Mouse (Mus musculus) midbrain, postnatal 0 days (tissue): ENCODE data around the gene Inhba. TPM values are rescaled to one million over a fixed set of nuclear protein-coding genes. Genes with fewer than 3 reads are reported as not detected.

Experiments
- ATAC-seq: fragments of 200-750 bp; cut with Nextera tagmentation; 2 replicates; pipeline ENCODE4 v1.8.0; 2017; ENCODE audit warnings: moderate number of reproducible peaks, mild to moderate bottlenecking, moderate TSS enrichment, moderate library complexity; ENCODE audit not compliant: low FRiP score
- DNase-seq: peaks from one replicate; pipeline ENCODE4 v3.0.0-alpha.2; 2015; ENCODE audit warnings: low spot score
- H3K27ac ChIP-seq: fragments of 300-500 bp; sonication (generic); 2 replicates; pipeline ENCODE4 v1.5.1; 2014; ENCODE audit warnings: low read depth, mild to moderate bottlenecking, low read length, mixed read lengths
- H3K27me3 ChIP-seq: fragments of 300-500 bp; sonication (generic); 2 replicates; pipeline ENCODE4 v1.6.1; 2014; ENCODE audit warnings: low read length, control low read depth, mixed read lengths; ENCODE audit not compliant: insufficient read depth
- H3K36me3 ChIP-seq: fragments of 300-500 bp; sonication (generic); 2 replicates; pipeline ENCODE4 v1.6.1; 2014; ENCODE audit warnings: low read length, control low read depth, mixed read lengths; ENCODE audit not compliant: insufficient read depth
- H3K4me1 ChIP-seq: fragments of 300-500 bp; sonication (generic); 2 replicates; pipeline ENCODE4 v1.6.1; 2014; ENCODE audit warnings: mild to moderate bottlenecking, control low read depth, antibody characterized with exemption, low read length, mixed read lengths; ENCODE audit not compliant: insufficient read depth
- H3K4me2 ChIP-seq: fragments of 300-500 bp; sonication (generic); 2 replicates; pipeline ENCODE4 v1.6.1; 2014; ENCODE audit warnings: low read depth, mild to moderate bottlenecking, low read length, mixed read lengths; ENCODE audit not compliant: poor library complexity, severe bottlenecking
- H3K4me3 ChIP-seq: fragments of 300-500 bp; sonication (generic); 2 replicates; pipeline ENCODE4 v1.5.1; 2014; ENCODE audit warnings: low read depth, mild to moderate bottlenecking, low read length, moderate library complexity
- H3K9ac ChIP-seq: fragments of 300-500 bp; sonication (generic); replicated peaks from 2 replicates; pipeline ENCODE4 v1.6.1; 2014; ENCODE audit warnings: mild to moderate bottlenecking, low read length, moderate library complexity, mixed read lengths; ENCODE audit not compliant: poor library complexity, severe bottlenecking
- H3K9me3 ChIP-seq: fragments of 300-500 bp; sonication (generic); 2 replicates; pipeline ENCODE4 v1.6.1; 2016; ENCODE audit warnings: low read length, control low read depth
- CTCF ChIP-seq: IDR thresholded peaks from 2 replicates; pipeline ENCODE4 v1.5.1; 2016; ENCODE audit warnings: antibody characterized with exemption, mild to moderate bottlenecking
- WGBS: fragments of 180-500 bp; shearing (Covaris S2); extraction: QIAGEN DNeasy Blood & Tissue Kit; methylation state at CpG from one replicate; pipeline ENCODE4 v1.1.7; 2014; 5-methylcytosine and 5-hydroxymethylcytosine counted together
- polyA plus RNA-seq: library from polyadenylated mRNA; unstranded; fragments of >200 nt; fragmentation: Nextera tagmentation; extraction: Ambion mirVana; gene quantifications from 2 replicates; pipeline ENCODE4 v1.2.1, GENCODE M21; 2015
- total RNA-seq: library from RNA; depleted of rRNA; stranded (reverse); fragments of >200 nt; gene quantifications from 2 replicates; pipeline ENCODE4 v1.2.3, GENCODE M21; 2014

The Inhba gene
- total and polyA plus RNA-seq, 2 experiments from 2014 or later = 0.88 to 2.0 TPM

GRCm38 (mm10) chr13:16032425-16032824 is 20.8 kb downstream of the Inhba start:
- Histone ChIP-seq H3K27me3 (no peaks in the 10 kb centered on the region), H3K9ac (no peak overlapping the region), H3K4me1 (no peaks in the 10 kb centered on the region), H3K4me3 (no peak overlapping the region), H3K36me3 (no peaks in the 10 kb centered on the region), H3K27ac (no peak overlapping the region), H3K9me3 (no peaks in the 10 kb centered on the region), H3K4me2 (no peak overlapping the region)
- ATAC-seq (no peak), DNase-seq (no peak)
- no peak for TF ChIP-seq CTCF

GRCm38 (mm10) chr13:16032935-16033592 is 21.4 kb downstream of the Inhba start:
- DNase-seq (no peak), ATAC-seq (no peak)
- no peaks in the 10 kb centered on the region for H3K36me3 ChIP-seq
- no peak for TF ChIP-seq CTCF
- H3K4me2 ChIP-seq = no peak overlapping the region
- H3K9me3 ChIP-seq = no peaks in the 10 kb centered on the region
- no peaks in the 10 kb centered on the region for H3K4me1 ChIP-seq
- no peak overlapping the region for H3K9ac ChIP-seq
- H3K27me3 ChIP-seq = no peaks in the 10 kb centered on the region
- WGBS = 31% methylated on average over 6 of the region's 6 CpGs
- no peak overlapping the region for H3K27ac ChIP-seq
- no peak overlapping the region for H3K4me3 ChIP-seq

- H3K4me3 ChIP-seq = no peak overlapping the region
- WGBS = 87% methylated on average over 2 of the region's 2 CpGs
- H3K4me2 ChIP-seq = no peak overlapping the region
- H3K9ac ChIP-seq = no peak overlapping the region
- no peak for ATAC-seq
- no peak for TF ChIP-seq CTCF
- H3K27me3 ChIP-seq = no peaks in the 10 kb centered on the region
- no peak overlapping the region for H3K27ac ChIP-seq
- no peaks in the 10 kb centered on the region for H3K36me3 ChIP-seq
- H3K9me3 ChIP-seq = no peaks in the 10 kb centered on the region
- no peak for DNase-seq
- no peaks in the 10 kb centered on the region for H3K4me1 ChIP-seq
Observed at GRCm38 (mm10) chr13:16069079-16069478, 57.4 kb downstream of the Inhba start.

GRCm38 (mm10) chr13:16077276-16077675 is 65.6 kb downstream of the Inhba start:
- DNase-seq (no peak), ATAC-seq (no peak)
- WGBS = 83% methylated on average over 5 of the region's 5 CpGs

GRCm38 (mm10) chr13:16078216-16078731 is 66.6 kb downstream of the Inhba start:
- H3K9me3 ChIP-seq = no peaks in the 10 kb centered on the region
- H3K9ac ChIP-seq = no peak overlapping the region
- DNase-seq (no peak), ATAC-seq (no peak)
- WGBS = 77% methylated on average over 7 of the region's 7 CpGs
- H3K36me3 ChIP-seq = no peaks in the 10 kb centered on the region
- H3K4me2 ChIP-seq = no peak overlapping the region
- TF ChIP-seq CTCF = no peak
- no peak overlapping the region for H3K27ac ChIP-seq
- no peaks in the 10 kb centered on the region for H3K27me3 ChIP-seq
- H3K4me1 ChIP-seq = no peaks in the 10 kb centered on the region
- H3K4me3 ChIP-seq = no peak overlapping the region

More at GRCm38 (mm10) chr13:16077276-16077675, 65.6 kb downstream of the Inhba start:
- Histone ChIP-seq H3K9ac (no peak overlapping the region), H3K4me2 (no peak overlapping the region), H3K36me3 (no peaks in the 10 kb centered on the region), H3K27me3 (no peaks in the 10 kb centered on the region), H3K4me3 (no peak overlapping the region), H3K27ac (no peak overlapping the region), H3K4me1 (no peaks in the 10 kb centered on the region), H3K9me3 (no peaks in the 10 kb centered on the region)
- TF ChIP-seq CTCF = no peak

GRCm38 (mm10) chr13:16080205-16080604 is 68.6 kb downstream of the Inhba start:
- Histone ChIP-seq H3K27me3 (no peaks in the 10 kb centered on the region), H3K36me3 (no peaks in the 10 kb centered on the region), H3K4me2 (no peak overlapping the region), H3K9me3 (no peaks in the 10 kb centered on the region), H3K9ac (no peak overlapping the region), H3K27ac (no peak overlapping the region), H3K4me3 (no peak overlapping the region), H3K4me1 (no peaks in the 10 kb centered on the region)
- 65% methylated on average over 2 of the region's 2 CpGs for WGBS
- no peak for ATAC-seq
- TF ChIP-seq CTCF = no peak
- no peak for DNase-seq
